Mouse (Mus musculus) intestine, embryonic 15.5 days (tissue): ENCODE results near the gene Atp5h. TPM values are rescaled to one million over a fixed set of nuclear protein-coding genes. Genes with fewer than 3 reads are reported as not detected.

Experiments used
- ATAC-seq: fragments of 200-750 bp; cut with Nextera tagmentation; 2 replicates; pipeline ENCODE4 v1.8.0; 2017; ENCODE audit warnings: moderate TSS enrichment, moderate library complexity
- H3K27ac ChIP-seq: fragments of 300-500 bp; sonication (generic); 2 replicates; pipeline ENCODE4 v1.5.1; 2015; ENCODE audit warnings: mild to moderate bottlenecking, inconsistent platforms
- H3K27me3 ChIP-seq: fragments of 300-500 bp; sonication (generic); replicated peaks from 2 replicates; pipeline ENCODE4 v1.6.1; 2015; ENCODE audit warnings: inconsistent platforms
- H3K36me3 ChIP-seq: fragments of 300-500 bp; sonication (generic); 2 replicates; pipeline ENCODE4 v1.6.1; 2015; ENCODE audit warnings: inconsistent platforms
- H3K4me1 ChIP-seq: fragments of 300-500 bp; sonication (generic); replicated peaks from 2 replicates; pipeline ENCODE4 v1.6.1; 2015; ENCODE audit warnings: inconsistent platforms
- H3K4me2 ChIP-seq: fragments of 300-500 bp; sonication (generic); replicated peaks from 2 replicates; pipeline ENCODE4 v1.6.1; 2015; ENCODE audit warnings: mild to moderate bottlenecking, inconsistent platforms
- H3K4me3 ChIP-seq: fragments of 300-500 bp; sonication (generic); replicated peaks from 2 replicates; pipeline ENCODE4 v1.5.1; 2015; ENCODE audit warnings: inconsistent platforms
- H3K9ac ChIP-seq: fragments of 300-500 bp; sonication (generic); 2 replicates; pipeline ENCODE4 v1.6.1; 2015; ENCODE audit warnings: inconsistent platforms
- H3K9me3 ChIP-seq: fragments of 300-500 bp; sonication (generic); 2 replicates; pipeline ENCODE4 v1.6.1; 2016; ENCODE audit warnings: inconsistent platforms
- WGBS: fragments of 180-500 bp; shearing (Covaris S2); methylation state at CpG from one replicate; pipeline ENCODE4 v1.1.7; 2015; 5-methylcytosine and 5-hydroxymethylcytosine counted together
- polyA plus RNA-seq: library from polyadenylated mRNA; unstranded; fragments of >200 nt; fragmentation: Nextera tagmentation; extraction: Ambion mirVana; gene quantifications from 2 replicates; pipeline ENCODE4 v1.2.1, GENCODE M21; 2015

The Atp5h gene
- polyA plus RNA-seq, 1 experiment from 2014 or later = 989 TPM

DNA sequence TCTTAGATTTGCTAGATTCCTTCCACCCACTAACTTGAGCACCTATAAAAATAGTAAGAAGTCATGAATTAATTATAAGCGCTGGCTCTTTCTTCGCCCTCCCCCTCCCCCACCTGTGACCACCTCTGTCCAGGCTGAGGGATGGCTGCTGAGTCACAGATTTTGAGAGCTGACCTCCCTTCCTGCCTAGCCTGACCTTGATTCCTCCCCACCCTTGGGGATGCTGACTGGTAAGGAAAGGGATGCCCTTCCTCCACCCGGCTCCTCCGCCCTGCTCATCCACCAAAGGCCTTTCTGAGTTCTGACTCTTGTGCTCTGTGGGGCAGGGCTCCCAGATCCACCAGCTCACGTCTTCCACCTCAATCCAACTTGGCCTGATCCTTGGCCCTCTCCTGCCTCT, 35.2 kb downstream of the Atp5h start:
- H3K9me3 ChIP-seq = no peaks in the 10 kb centered on the region
- H3K4me2 ChIP-seq = peak overlapping the region; percentile 91
- H3K4me3 ChIP-seq = no peak overlapping the region
- no peak for ATAC-seq
- 82% methylated on average over 5 of the region's 5 CpGs for WGBS
- H3K27me3 ChIP-seq = no peaks in the 10 kb centered on the region
- peak overlapping the region; percentile 21; the same call in 1 of the 2 replicates for H3K9ac ChIP-seq
- H3K27ac ChIP-seq = no peak overlapping the region
- peaks cover 21% of the 10 kb centered on the region for H3K4me1 ChIP-seq
- no peaks in the 10 kb centered on the region for H3K36me3 ChIP-seq

DNA sequence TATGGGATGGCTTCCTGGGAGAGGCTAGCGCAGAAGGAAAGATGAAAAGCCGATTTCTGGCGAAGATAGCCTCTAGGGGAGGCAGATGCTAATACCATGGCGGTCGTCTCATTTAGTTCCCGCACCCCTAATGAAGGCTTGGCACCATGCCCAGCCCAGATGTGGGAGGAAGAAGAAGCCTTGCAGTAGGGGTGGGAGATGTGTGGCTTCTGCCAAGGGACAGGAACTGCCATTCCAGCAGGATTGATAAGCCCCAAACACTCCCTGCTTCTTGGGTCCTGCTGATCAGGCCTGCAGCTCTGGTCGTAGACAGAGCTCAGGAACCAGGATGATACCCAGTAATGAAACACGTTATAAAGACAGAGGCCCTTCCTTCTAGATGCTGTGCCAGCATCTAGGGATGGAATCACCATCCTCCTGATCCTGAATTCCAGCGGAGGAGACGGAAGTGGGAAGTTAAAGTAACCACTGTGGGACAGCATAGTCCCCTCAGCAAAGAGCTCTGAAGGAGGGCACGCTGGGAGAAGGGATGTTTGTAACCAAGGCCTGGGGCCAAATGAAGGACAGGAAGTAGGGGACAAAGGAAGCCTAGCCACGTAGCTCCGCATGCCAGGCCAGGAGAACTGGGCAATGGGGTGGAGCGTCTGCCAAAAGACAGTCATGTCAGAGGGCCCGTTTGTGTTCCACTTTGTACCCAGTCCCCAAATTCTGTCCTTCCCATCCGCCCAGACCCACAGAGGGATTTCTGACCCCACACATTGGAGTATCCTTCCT, 35.9 kb downstream of the Atp5h start:
- Histone ChIP-seq H3K9me3 (no peaks in the 10 kb centered on the region), H3K27me3 (no peaks in the 10 kb centered on the region), H3K36me3 (no peaks in the 10 kb centered on the region), H3K4me2 (peak overlapping the region; percentile 91), H3K9ac (peak overlapping the region; percentile 17; the same call in 1 of the 2 replicates), H3K27ac (peak overlapping the region; percentile 44), H3K4me3 (0 out of 2 replicates have a peak overlapping the region, but pooled peaks have one; percentile 1), H3K4me1 (peaks cover 21% of the 10 kb centered on the region)
- 55% methylated on average over 16 of the region's 16 CpGs for WGBS
- no peak for ATAC-seq

DNA sequence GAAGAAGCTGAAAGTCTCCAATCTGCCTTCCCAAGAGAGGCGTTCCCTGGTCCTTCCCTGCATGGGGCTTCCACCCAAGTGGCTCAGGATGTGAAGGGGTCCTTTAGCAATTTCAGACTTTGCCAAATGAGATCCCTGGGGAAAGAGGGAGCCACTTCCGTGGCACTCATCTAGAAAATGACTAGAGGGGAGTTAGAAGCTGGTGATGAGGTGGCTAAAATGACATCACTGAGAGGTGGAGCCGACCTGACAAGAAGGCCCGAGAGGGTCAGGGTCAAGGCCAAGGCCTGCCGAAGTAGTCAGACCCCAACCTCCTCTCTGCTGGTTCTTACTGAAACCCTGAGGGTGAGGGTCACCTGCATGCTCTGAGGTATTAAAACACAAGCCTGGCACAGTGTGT, 36.9 kb downstream of the Atp5h start:
- Histone ChIP-seq H3K4me1 (peaks cover 21% of the 10 kb centered on the region), H3K4me3 (peak overlapping the region; percentile 82), H3K9ac (peak overlapping the region; percentile 87; the same call in 1 of the 2 replicates), H3K4me2 (peak overlapping the region; percentile 91), H3K36me3 (no peaks in the 10 kb centered on the region), H3K9me3 (no peaks in the 10 kb centered on the region), H3K27me3 (no peaks in the 10 kb centered on the region), H3K27ac (no peak overlapping the region)
- 32% methylated on average over 5 of the region's 5 CpGs for WGBS
- no peak for ATAC-seq

DNA sequence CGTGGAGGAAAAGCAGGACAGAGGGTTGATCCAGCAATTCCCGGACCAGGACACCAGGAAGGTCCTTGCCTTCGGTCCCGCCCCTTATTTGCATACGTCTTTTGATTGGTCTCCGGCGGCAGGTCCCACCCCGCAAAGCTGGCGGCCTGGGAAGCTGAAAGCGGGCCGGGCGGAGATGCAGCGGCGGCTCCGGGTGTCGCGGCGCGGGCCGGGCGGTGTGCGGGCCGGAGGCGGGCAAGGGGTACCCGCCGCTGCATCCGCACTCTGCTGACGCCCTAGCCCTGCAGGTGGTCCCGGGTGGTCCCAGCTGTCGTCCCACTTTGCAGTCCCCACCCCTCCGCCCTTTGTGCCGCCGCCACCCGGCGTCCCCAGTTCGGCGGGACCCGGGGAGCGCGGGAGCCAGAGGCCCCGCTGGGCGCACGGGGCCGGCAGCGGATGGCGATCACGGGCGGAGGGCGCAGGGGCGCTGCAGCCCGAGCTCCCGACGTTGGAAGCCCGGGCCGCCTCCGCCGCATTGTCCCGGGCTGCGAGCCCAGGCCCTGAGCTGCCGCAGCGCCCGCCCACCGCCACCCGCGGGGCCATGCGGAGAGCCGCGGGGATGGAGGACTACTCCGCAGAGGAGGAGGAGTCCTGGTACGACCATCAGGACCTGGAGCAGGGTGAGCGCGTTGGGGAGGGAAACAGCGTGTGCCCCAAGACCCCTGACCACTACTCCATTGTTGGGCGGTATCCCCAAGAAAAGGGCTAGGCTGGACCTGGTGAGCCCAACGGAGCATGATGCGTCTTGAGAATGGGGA, 37.8 kb downstream of the Atp5h start, which contains the start of gene Cdr2l:
TSS of gene Cdr2l (plus strand) at position 174 of the 797 bp plus-strand sequence.
- under 1% methylated on average over 76 of the region's 76 CpGs for WGBS
- H3K27ac ChIP-seq = peak within 1 kb of the TSS; percentile 91
- H3K27me3 ChIP-seq = no peaks in the 10 kb centered on the region
- no peaks in the 10 kb centered on the region for H3K9me3 ChIP-seq
- peak within 1 kb of the TSS; percentile 82 for H3K4me3 ChIP-seq
- peaks cover 21% of the 10 kb centered on the region for H3K4me1 ChIP-seq
- no peaks in the 10 kb centered on the region for H3K36me3 ChIP-seq
- H3K4me2 ChIP-seq = peak within 1 kb of the TSS; percentile 91
- peak within 1 kb of the TSS; percentile 87 for H3K9ac ChIP-seq
- peak; percentile 96 for ATAC-seq

DNA sequence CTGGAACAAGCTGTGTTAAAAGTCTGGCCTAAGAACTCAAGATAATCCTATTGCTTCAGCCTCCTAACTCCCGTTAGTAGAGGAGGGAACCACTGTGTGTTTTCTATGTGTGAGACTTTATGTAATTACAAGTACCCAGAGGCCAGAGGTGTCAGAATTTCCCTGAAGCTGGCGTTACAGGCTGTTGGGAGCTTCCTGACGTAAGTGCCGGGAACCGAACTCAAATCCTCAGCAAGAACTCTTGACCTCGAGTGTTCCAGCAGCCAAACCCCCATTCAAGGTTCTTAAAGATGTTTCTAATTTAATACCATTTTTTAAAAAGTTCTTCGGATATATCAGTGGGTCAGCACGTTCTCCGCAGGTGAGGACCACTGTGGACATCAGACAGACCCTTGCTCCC, 38.5 kb downstream of the Atp5h start:
- no peaks in the 10 kb centered on the region for H3K9me3 ChIP-seq
- H3K4me3 ChIP-seq = peak overlapping the region; percentile 82
- 14% methylated on average over 9 of the region's 9 CpGs for WGBS
- H3K9ac ChIP-seq = peak overlapping the region; percentile 34; the same call in 1 of the 2 replicates
- H3K27ac ChIP-seq = peak overlapping the region; percentile 66; the same call in 1 of the 2 replicates
- no peaks in the 10 kb centered on the region for H3K36me3 ChIP-seq
- H3K4me1 ChIP-seq = peaks cover 21% of the 10 kb centered on the region
- peak overlapping the region; percentile 91 for H3K4me2 ChIP-seq
- H3K27me3 ChIP-seq = no peaks in the 10 kb centered on the region
- ATAC-seq = no peak

DNA sequence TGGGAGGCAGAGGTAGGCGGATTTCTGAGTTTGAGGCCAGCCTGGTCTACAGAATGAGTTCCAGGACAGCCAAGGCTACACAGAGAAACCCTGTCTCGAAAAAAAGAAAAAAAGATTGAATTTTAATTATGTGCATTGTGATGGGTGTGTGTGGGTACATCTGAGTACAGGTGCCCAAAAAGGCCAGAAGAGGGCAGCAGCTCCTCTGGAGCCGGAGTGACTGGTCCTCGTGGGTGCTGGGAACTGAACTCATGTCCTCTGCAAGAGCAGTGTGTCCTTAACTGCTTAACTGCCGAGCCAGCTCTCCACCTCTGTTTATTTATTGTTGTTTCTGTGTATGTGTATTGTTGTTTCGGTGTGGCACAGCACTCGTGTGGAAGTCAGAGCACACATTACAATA, 41.9 kb downstream of the Atp5h start:
- no peak overlapping the region for H3K9ac ChIP-seq
- H3K4me1 ChIP-seq = peaks cover 11% of the 10 kb centered on the region
- H3K27me3 ChIP-seq = 0 out of 2 replicates have a peak, but pooled peaks cover 3% of the 10 kb centered on the region
- WGBS = 87% methylated on average over 7 of the region's 7 CpGs
- no peak overlapping the region for H3K4me3 ChIP-seq
- no peaks in the 10 kb centered on the region for H3K9me3 ChIP-seq
- no peak for ATAC-seq
- H3K27ac ChIP-seq = no peak overlapping the region
- no peak overlapping the region for H3K4me2 ChIP-seq
- no peaks in the 10 kb centered on the region for H3K36me3 ChIP-seq

DNA sequence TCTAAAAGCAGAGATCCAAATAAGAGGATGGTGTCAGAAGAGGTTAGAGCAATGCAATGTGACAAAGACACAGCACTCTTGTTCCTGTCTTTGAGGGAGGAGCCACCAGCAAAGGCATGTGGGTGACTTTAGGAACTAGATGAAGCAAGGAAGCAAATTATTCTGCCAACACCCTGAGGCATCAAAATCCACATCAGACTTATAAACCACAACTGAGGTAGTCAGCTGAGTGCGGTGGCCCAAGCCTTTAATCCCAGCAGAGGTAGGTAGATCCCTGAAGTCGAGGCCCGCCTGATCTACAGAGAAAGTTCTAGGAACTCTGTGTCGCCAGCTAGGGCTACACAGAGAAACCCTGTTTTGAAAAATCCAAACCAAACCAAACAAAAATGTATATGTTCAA, 42.5 kb downstream of the Atp5h start:
- WGBS = 86% methylated on average over 4 of the region's 4 CpGs
- Histone ChIP-seq H3K27me3 (0 out of 2 replicates have a peak, but pooled peaks cover 3% of the 10 kb centered on the region), H3K27ac (no peak overlapping the region), H3K4me1 (peaks cover 6% of the 10 kb centered on the region), H3K36me3 (no peaks in the 10 kb centered on the region), H3K9me3 (no peaks in the 10 kb centered on the region), H3K9ac (no peak overlapping the region), H3K4me3 (no peak overlapping the region), H3K4me2 (no peak overlapping the region)
- no peak for ATAC-seq

DNA sequence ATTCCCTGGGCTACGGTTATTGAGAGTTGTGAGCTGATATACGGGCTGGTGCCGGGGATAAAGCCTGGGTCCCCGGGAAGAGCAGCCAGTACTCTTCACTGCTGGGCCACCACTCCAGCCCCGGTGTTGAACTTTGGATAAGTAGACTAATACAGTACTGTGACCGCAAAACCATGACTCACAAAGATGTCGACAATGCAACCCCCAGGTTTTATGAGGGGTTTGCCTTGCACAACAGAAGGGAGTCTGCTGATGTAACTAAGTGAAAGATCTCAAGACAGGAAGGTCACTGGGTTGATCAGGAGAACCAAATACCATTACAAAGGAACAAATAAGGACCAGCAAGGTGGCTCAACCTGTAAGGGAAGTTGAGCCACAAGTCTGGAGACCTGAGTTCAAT, 43.0 kb downstream of the Atp5h start:
- Histone ChIP-seq H3K9me3 (no peaks in the 10 kb centered on the region), H3K4me2 (no peak overlapping the region), H3K27ac (no peak overlapping the region), H3K27me3 (0 out of 2 replicates have a peak, but pooled peaks cover 3% of the 10 kb centered on the region), H3K4me1 (peaks cover 6% of the 10 kb centered on the region), H3K36me3 (no peaks in the 10 kb centered on the region), H3K4me3 (no peak overlapping the region), H3K9ac (no peak overlapping the region)
- no peak for ATAC-seq
- 55% methylated on average over 7 of the region's 7 CpGs for WGBS

DNA sequence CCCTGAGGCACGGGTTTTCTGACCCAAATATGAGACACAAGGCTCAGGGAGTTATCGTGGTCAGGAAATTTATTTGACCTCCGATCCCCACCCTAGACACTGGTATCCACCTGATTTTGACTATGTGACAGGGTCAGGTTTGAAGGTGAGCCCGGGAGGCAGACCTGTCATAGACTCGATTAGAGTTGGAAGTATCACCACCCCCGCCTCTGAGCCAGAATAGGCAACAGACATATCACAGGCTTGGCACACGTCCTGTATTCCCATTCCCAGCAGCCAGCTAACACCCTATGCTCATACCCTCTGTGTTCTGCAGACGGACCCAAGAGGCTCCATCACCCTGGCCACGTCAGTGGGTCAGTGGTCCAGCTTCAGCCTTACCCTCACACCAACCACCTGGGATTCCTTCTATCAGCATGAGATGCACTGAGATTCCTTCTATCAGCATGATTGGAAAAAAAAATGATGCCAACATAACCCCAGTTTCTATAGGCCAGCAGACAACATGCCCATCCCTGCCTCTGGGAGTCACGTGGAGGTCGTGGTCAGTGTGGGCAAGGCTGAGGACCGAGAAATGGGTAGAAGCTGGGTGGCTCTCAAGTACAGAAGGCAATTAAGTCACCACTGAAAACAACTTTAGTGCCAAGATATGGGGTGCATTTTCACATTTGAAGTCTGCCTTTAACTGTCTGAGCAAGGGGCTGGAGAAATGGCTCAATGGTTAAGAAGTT, 44.9 kb downstream of the Atp5h start:
- H3K9ac ChIP-seq = no peak overlapping the region
- H3K9me3 ChIP-seq = no peaks in the 10 kb centered on the region
- H3K27ac ChIP-seq = no peak overlapping the region
- H3K36me3 ChIP-seq = no peaks in the 10 kb centered on the region
- WGBS = 63% methylated on average over 12 of the region's 12 CpGs
- H3K27me3 ChIP-seq = peaks cover 3% of the 10 kb centered on the region; the same call in 1 of the 2 replicates
- H3K4me1 ChIP-seq = peaks cover 6% of the 10 kb centered on the region
- ATAC-seq = no peak
- peak overlapping the region; percentile 34; the same call in 1 of the 2 replicates for H3K4me3 ChIP-seq
- peak overlapping the region; percentile 78; the same call in 1 of the 2 replicates for H3K4me2 ChIP-seq

DNA sequence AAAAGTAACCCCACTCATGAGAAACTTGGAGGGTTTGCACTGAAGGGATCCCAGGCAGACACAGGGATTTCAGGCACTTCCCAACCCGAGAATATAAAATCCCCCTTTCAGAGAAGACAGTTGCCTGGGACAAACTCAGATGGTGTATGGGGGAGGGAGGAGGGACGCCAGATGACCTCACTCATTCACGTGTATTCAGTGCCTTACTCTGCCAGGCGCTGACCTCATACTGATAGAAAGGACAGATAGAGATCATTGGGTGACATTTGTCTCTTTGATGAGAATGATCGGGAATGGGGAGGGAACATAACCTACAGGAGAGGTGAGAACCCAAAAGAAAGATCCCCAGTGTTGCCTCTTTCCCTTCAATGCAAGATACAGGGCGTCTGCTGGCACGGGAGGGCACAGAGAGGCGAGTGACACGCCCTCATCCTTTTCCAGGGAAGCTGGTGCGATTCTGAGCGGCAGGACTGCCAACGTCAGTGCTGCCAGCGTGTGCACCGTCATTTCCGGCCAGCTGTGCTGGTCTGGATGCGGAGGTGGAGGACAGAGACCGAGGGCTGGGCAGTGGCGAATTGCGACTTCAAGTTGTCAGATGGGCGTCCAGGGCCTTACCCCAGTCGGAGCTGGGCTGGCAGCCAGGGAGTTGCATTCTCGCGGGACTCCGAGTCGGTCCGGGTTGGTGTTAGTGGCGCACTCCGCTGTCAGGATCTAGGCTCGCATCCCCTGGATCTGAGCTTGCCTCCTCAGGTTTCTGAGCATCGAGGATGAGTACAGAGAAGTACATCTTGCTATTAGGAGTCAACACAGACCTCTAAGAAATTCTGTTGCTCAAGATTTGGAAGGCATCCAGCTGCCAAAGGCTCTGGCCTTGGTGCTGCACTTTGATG, 45.7 kb downstream of the Atp5h start:
- peak overlapping the region; percentile 49 for H3K9ac ChIP-seq
- no peak overlapping the region for H3K27ac ChIP-seq
- WGBS = 2% methylated on average over 30 of the region's 30 CpGs
- peak overlapping the region; percentile 78 for H3K4me2 ChIP-seq
- peaks cover 6% of the 10 kb centered on the region for H3K4me1 ChIP-seq
- H3K36me3 ChIP-seq = no peaks in the 10 kb centered on the region
- ATAC-seq = peak; percentile 48; the same call in 1 of the 2 replicates
- peak overlapping the region; percentile 34 for H3K4me3 ChIP-seq
- H3K9me3 ChIP-seq = no peaks in the 10 kb centered on the region
- H3K27me3 ChIP-seq = peaks cover 3% of the 10 kb centered on the region; the same call in 1 of the 2 replicates

DNA sequence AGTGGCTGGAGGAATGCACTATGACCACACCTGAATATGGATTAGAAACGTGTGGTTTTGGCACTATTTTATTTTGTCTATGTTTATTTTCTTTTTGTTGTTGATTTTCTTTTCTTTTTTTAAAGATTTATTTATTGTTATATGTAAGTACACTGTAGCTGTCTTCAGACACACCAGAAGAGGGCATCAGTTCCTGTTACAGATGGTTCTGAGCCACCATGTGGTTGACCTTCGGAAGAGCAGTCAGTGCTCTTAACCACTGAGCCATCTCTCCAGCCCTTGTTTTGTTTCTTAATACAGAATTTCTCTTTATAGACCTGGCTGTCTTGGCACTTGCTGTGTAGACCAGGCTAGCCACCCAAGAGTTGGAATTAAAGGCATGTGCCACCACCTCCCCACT, 47.0 kb downstream of the Atp5h start:
- Histone ChIP-seq H3K27ac (no peak overlapping the region), H3K27me3 (peaks cover 3% of the 10 kb centered on the region), H3K9me3 (no peaks in the 10 kb centered on the region), H3K4me3 (no peak overlapping the region), H3K36me3 (no peaks in the 10 kb centered on the region), H3K4me2 (no peak overlapping the region), H3K4me1 (peaks cover 7% of the 10 kb centered on the region), H3K9ac (no peak overlapping the region)
- ATAC-seq = no peak
- WGBS = 52% methylated on average over 2 of the region's 2 CpGs
